Mouse (Mus musculus) cortical plate, adult 2 months (tissue): ENCODE measurements around the gene D230025D16Rik.

ENCODE experiments used
- CTCF ChIP-seq: fragments of 200-500 bp; IDR thresholded peaks from 2 replicates; pipeline ENCODE4 v1.5.1; 2011; ENCODE audit warnings: mild to moderate bottlenecking, control low read depth, low read length; ENCODE audit not compliant: insufficient read depth; ENCODE audit errors: extremely low read depth
- POLR2A ChIP-seq: fragments of 200-500 bp; IDR thresholded peaks from 2 replicates; pipeline ENCODE4 v1.6.1; 2011; ENCODE audit warnings: mild to moderate bottlenecking, low read length, control low read depth; ENCODE audit not compliant: insufficient read depth; ENCODE audit errors: extremely low read depth

GRCm38 (mm10) chr8:105254152-105254965, 29.4 kb downstream of the D230025D16Rik start:
- TF ChIP-seq POLR2A (peak; percentile 7; the same call in 1 of the 2 replicates), CTCF (peak; percentile 58)
